Mouse (Mus musculus): ENCODE results near the gene Pgm5. TPM values are rescaled to one million over a fixed set of nuclear protein-coding genes. Genes with fewer than 3 reads are reported as not detected.
A peak's percentile ranks its signal among the peaks of the same experiment; 100 is the strongest.

Gene Pgm5
- polyA plus RNA-seq, 1 experiment from 2014 or later: 0.20 TPM

DNA sequence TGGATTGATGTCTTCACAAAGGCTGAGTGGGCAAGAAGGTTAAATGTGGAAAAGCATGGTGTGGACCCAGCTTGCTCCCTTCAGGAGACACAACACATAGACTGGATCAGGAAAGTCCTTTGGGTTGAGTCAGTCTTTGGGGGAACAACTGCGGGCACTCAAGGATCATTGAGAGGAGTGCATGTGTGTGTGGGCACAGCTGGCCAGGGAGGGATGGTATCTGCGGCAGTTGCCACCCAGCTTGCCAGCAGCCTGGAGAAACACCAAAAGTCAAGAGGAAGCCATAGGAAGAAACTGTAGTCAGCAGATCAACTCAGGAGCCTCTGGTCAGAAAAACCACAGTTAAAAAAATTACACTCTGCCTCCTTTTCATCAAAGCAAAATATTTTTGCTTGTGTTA is 12.8 kb downstream of the Pgm5 start:
- Histone ChIP-seq H3K9me3 (no peaks in the 10 kb centered on the region), H3K9ac (replicated peaks) (no peak overlapping the region), H3K36me3 (no peaks in the 10 kb centered on the region), H3K4me2 (replicated peaks) (no peak overlapping the region), H3K27me3 (no peaks in the 10 kb centered on the region), H3K4me3 (no peak overlapping the region), H3K4me1 (peaks cover 17% of the 10 kb centered on the region), H3K27ac (replicated peaks) (no peak overlapping the region)
- no peak for ATAC-seq (replicated peaks)
- 83% methylated on average over 2 of the region's 2 CpGs for WGBS

DNA sequence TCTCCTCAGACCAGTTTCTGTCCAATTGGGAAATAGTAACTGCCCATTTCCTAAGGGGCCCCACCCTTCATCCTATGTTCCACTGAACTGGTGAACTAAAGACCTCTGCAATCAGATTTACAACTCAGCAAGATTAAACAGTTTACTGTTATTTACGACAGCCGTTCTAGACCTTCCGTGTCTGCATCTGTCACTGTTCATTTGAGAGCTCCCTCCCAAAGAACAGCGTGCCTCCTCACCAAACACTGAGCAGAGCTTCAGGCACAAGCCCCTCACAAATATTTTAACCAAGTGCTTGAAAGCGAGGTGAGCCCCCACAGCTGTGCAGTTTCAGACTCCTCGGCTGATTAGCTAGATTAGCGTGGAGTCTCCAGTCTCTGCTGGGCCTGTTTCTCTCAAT is 13.3 kb downstream of the Pgm5 start:
- peaks cover 17% of the 10 kb centered on the region for H3K4me1 ChIP-seq
- ATAC-seq (replicated peaks): no peak
- 63% methylated on average over 7 of the region's 7 CpGs for WGBS

DNA sequence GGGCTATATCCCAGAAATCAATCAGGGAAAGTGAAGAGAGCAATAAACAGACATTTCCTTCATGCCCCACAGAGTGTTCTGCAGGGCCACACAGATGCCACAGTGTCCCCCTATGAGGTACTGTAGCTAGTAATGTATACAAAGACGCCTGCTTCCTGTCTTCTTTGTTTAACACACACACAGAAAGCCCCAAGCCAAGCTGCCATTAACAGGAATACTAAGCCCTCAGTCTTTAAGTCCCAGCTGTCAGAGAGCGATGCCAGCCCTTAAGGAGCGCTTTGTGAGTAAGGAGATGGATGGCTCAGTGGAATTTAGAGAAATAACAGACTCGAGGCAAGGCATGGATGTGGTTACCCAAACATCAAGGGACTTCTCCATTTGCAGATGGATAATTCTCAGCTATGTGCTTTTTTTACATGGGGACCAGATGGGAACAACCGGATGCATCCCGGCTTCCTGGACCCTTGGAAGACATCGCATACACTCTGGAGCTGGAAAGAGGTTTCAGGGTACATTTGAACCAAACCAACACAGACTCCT is 16.6 kb downstream of the Pgm5 start:
- Histone ChIP-seq H3K9ac (replicated peaks) (no peak overlapping the region), H3K9me3 (no peaks in the 10 kb centered on the region), H3K27me3 (no peaks in the 10 kb centered on the region), H3K4me3 (no peak overlapping the region), H3K4me1 (peaks cover 9% of the 10 kb centered on the region), H3K27ac (replicated peaks) (peak overlapping the region; percentile 43; the same call in 1 of the 2 replicates), H3K36me3 (no peaks in the 10 kb centered on the region), H3K4me2 (replicated peaks) (peak overlapping the region; percentile 4; the same call in 1 of the 2 replicates)
- WGBS: 32% methylated on average over 7 of the region's 7 CpGs
- peak; percentile 78 for ATAC-seq (replicated peaks)

More for the DNA sequence above, 13.3 kb downstream of the Pgm5 start:
- H3K4me2 ChIP-seq (replicated peaks): no peak overlapping the region
- H3K4me3 ChIP-seq: no peak overlapping the region
- H3K9ac ChIP-seq (replicated peaks): no peak overlapping the region
- H3K27ac ChIP-seq (replicated peaks): no peak overlapping the region
- no peaks in the 10 kb centered on the region for H3K9me3 ChIP-seq
- H3K36me3 ChIP-seq: no peaks in the 10 kb centered on the region
- no peaks in the 10 kb centered on the region for H3K27me3 ChIP-seq

DNA sequence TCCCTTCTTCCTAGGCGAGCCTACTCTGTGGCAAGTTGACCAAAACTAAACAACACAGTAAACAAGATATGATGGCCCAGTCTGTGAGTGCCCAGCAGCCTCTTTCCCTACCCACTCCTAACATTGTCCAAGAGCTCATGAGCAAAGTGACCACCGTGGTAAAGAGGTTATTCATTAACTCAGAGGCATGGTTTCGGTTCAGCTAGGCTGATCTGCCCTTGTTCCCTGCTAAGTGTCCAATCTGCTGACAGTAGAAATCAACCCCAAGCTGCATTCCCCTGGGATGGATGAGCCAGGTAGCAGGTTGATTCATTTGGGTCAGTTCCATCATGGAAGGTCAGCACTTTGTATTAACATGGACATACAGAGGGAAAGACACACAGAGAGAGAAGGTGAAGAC is 19.6 kb downstream of the Pgm5 start:
- no peak for ATAC-seq (replicated peaks)
- Histone ChIP-seq H3K4me2 (replicated peaks) (no peak overlapping the region), H3K4me1 (peaks cover 9% of the 10 kb centered on the region), H3K27me3 (no peaks in the 10 kb centered on the region), H3K9ac (replicated peaks) (no peak overlapping the region), H3K27ac (replicated peaks) (no peak overlapping the region), H3K4me3 (no peak overlapping the region), H3K9me3 (no peaks in the 10 kb centered on the region), H3K36me3 (no peaks in the 10 kb centered on the region)
- 91% methylated on average over 3 of the region's 3 CpGs for WGBS

DNA sequence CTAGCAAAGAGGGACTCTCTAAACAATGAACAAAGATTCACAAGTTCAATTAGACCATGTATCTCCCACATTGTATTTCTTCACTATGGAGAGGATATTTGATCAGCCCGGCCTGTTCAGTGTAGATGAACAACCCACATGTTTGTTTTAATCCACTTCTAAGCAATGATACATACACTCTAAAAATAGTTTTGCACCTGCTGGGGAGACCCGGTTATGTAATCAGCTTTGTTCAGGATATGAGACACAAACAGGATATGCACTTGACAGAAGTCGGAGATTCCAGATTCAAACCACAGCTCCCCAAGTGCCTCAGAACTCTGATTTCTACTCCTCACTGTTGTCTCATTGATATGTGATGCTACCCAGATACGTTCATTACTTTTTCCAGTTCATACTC is 37.1 kb downstream of the Pgm5 start:
- no peak overlapping the region for H3K4me2 ChIP-seq (replicated peaks)
- no peak overlapping the region for H3K4me3 ChIP-seq
- ATAC-seq (replicated peaks): no peak
- no peaks in the 10 kb centered on the region for H3K36me3 ChIP-seq
- no peaks in the 10 kb centered on the region for H3K27me3 ChIP-seq
- no peak overlapping the region for H3K27ac ChIP-seq (replicated peaks)
- no peak overlapping the region for H3K9ac ChIP-seq (replicated peaks)
- no peaks in the 10 kb centered on the region for H3K9me3 ChIP-seq
- H3K4me1 ChIP-seq: no peaks in the 10 kb centered on the region
- 93% methylated on average over 4 of the region's 4 CpGs for WGBS

DNA sequence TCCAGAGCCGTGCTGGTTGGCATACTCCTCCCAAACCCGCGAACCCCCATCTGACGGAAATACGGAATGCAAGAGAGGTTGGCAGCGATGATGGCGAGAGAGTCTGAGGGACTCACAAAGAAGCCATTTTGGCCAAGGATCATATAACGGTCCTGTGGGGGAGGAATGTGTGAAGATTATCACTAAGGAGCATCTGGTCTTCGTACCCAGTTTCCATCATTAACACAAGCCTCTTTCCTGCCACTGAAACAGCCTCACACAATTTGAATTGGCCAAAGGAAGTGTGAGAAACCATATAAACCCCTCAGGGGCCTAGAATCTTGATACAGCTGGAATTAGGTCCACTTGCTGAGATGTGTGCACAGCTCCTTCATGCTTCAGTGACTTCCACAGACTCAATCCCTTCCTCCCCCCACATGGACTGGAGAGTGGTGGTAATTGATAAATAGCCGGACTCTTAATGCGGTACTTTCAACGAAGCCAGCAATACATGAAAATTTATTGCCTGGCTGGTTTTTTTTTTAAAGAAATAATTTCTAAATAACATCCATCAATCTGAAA is 45.9 kb downstream of the Pgm5 start:
- no peak overlapping the region for H3K4me2 ChIP-seq (replicated peaks)
- WGBS: 52% methylated on average over 12 of the region's 12 CpGs
- no peak; the same call in 1 of the 2 replicates for ATAC-seq (replicated peaks)

DNA sequence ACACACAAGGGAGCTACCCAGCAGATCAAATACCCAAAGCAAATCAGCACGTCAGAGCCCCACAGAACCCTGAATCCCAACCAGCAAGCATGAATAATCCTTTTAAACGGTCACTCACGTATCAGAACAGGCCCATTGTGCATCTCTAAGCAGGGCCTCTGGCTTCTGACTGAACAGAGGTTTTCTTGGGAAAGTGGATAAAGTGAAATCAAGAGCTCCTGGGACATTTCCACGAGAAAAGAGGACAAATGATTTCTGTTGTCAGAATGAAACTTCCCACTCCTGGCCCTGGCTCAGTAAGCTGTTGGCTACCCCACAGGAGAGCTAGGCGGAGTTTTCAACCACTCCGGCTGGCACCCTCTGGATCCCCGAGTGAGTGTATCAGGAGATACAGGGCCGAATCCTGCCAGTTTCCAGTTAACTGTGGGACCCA is 48.8 kb downstream of the Pgm5 start:
- ATAC-seq (replicated peaks): no peak

More for the DNA sequence above, 45.9 kb downstream of the Pgm5 start:
- Histone ChIP-seq H3K9me3 (no peaks in the 10 kb centered on the region), H3K9ac (replicated peaks) (no peak overlapping the region), H3K4me1 (peaks cover 4% of the 10 kb centered on the region; the same call in 1 of the 2 replicates), H3K36me3 (no peaks in the 10 kb centered on the region), H3K27me3 (no peaks in the 10 kb centered on the region), H3K27ac (replicated peaks) (no peak overlapping the region), H3K4me3 (no peak overlapping the region)

DNA sequence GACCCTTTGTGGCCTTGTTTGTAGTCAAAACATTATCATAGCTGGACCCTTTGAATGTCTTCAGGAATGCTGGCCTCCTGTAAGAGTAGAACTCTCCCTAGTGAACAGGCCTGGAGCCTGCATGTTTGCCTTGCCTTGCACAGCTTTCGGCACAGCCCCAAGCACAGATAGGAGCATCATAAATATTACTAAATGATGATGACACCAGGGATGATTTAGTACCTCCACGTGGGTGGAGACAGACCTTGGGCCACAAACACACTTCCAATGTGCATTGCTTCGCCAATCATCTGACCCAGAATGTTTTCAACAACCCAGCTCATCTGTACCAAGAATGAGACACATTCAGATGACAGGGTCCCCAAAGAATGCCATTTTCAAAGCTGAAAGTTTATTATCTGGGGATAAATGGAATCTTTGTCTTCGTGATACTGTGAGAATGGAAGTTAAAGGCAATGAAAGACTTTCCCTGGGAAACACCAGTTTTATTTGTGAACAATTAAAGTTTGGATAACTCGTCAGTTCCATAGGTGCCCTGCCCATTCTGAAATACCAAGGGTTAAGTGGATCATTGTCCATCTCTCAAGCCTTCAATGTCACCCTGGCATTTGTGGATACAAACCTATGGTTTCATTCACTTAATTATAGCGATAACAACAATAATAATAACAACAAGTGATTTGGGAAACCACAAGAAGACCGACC is 49.4 kb downstream of the Pgm5 start:
- H3K36me3 ChIP-seq: no peaks in the 10 kb centered on the region
- no peaks in the 10 kb centered on the region for H3K9me3 ChIP-seq
- H3K27me3 ChIP-seq: no peaks in the 10 kb centered on the region
- no peak overlapping the region for H3K27ac ChIP-seq (replicated peaks)
- no peak for ATAC-seq (replicated peaks)
- H3K4me3 ChIP-seq: no peak overlapping the region
- 47% methylated on average over 7 of the region's 7 CpGs for WGBS
- no peak overlapping the region for H3K9ac ChIP-seq (replicated peaks)
- peaks cover 4% of the 10 kb centered on the region; the same call in 1 of the 2 replicates for H3K4me1 ChIP-seq
- no peak overlapping the region for H3K4me2 ChIP-seq (replicated peaks)

More for the DNA sequence above, 48.8 kb downstream of the Pgm5 start:
- peaks cover 4% of the 10 kb centered on the region; the same call in 1 of the 2 replicates for H3K4me1 ChIP-seq
- H3K4me2 ChIP-seq (replicated peaks): no peak overlapping the region
- no peaks in the 10 kb centered on the region for H3K36me3 ChIP-seq
- no peak overlapping the region for H3K9ac ChIP-seq (replicated peaks)
- H3K27ac ChIP-seq (replicated peaks): no peak overlapping the region
- H3K9me3 ChIP-seq: no peaks in the 10 kb centered on the region
- WGBS: 16% methylated on average over 8 of the region's 8 CpGs
- no peak overlapping the region for H3K4me3 ChIP-seq
- H3K27me3 ChIP-seq: no peaks in the 10 kb centered on the region

DNA sequence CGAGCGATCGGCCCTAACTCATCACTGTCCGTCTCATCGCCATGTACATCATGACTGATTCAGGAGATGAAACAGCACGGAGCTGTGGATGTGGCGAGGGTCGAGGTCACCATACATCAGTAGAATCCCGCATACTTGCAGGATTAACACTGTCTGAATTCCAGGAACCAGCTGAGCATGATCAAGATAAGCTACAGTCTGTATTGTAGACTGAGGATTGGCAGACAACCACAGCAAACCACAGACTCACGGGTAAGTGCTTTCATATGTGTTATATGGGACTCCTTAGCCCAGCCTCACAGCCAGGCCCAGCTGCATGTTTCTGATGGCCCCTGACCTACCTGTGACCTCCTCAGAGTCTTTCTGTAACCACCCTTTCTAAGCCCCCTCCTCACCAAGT is 50.2 kb downstream of the Pgm5 start:
- no peak for ATAC-seq (replicated peaks)
- no peaks in the 10 kb centered on the region for H3K27me3 ChIP-seq
- no peak overlapping the region for H3K27ac ChIP-seq (replicated peaks)
- H3K4me1 ChIP-seq: peaks cover 4% of the 10 kb centered on the region; the same call in 1 of the 2 replicates
- no peaks in the 10 kb centered on the region for H3K36me3 ChIP-seq
- no peaks in the 10 kb centered on the region for H3K9me3 ChIP-seq
- no peak overlapping the region for H3K9ac ChIP-seq (replicated peaks)
- H3K4me3 ChIP-seq: no peak overlapping the region
- 89% methylated on average over 10 of the region's 10 CpGs for WGBS
- H3K4me2 ChIP-seq (replicated peaks): no peak overlapping the region

DNA sequence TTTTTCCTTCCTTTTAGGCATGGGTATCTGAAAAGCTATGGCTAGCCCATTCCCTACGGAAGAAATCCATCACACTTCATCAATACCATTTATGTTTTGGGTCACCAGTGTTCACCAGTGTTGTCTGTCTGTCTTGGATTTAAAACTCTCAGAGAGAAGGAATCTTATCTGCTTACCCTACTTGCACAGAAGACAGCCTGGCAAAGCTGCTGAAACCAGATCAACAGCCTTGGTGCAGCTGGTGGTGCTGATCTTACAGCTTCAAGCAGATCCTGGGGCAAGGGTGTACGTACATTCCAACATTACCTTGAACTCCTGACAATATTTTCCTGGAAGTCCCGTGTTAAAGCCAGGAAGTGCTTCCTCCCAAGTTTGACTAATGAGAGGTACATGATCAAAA is 55.6 kb downstream of the Pgm5 start:
- ATAC-seq (replicated peaks): no peak
- Histone ChIP-seq H3K4me2 (replicated peaks) (no peak overlapping the region), H3K4me3 (no peak overlapping the region), H3K27me3 (no peaks in the 10 kb centered on the region), H3K4me1 (no peaks in the 10 kb centered on the region), H3K27ac (replicated peaks) (no peak overlapping the region), H3K36me3 (no peaks in the 10 kb centered on the region), H3K9ac (replicated peaks) (no peak overlapping the region), H3K9me3 (no peaks in the 10 kb centered on the region)
- 87% methylated on average over 3 of the region's 3 CpGs for WGBS

DNA sequence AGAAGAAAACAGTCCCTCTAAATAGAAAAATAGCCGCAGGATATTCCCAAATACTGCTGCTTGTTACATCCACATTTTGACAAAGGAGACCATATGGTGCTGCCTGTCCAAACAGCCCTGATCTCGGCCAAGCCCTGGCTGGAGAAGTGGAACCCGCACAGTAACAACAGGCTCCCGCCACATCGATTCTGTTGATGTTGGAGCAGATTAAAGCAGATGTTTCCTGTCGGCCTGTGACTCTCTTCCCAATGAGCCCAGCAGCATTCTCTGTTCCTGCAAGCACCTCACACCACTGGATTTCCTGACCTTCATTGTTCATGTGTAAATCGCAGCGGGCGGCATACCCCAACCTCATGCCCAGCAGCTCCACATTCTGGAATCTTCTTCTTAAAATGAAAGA is 64.0 kb downstream of the Pgm5 start:
- Histone ChIP-seq H3K9ac (replicated peaks) (no peak overlapping the region), H3K4me1 (no peaks in the 10 kb centered on the region), H3K27me3 (no peaks in the 10 kb centered on the region), H3K36me3 (no peaks in the 10 kb centered on the region), H3K4me2 (replicated peaks) (no peak overlapping the region), H3K4me3 (no peak overlapping the region), H3K27ac (replicated peaks) (no peak overlapping the region), H3K9me3 (no peaks in the 10 kb centered on the region)
- ATAC-seq (replicated peaks): no peak
- WGBS: 72% methylated on average over 9 of the region's 9 CpGs

DNA sequence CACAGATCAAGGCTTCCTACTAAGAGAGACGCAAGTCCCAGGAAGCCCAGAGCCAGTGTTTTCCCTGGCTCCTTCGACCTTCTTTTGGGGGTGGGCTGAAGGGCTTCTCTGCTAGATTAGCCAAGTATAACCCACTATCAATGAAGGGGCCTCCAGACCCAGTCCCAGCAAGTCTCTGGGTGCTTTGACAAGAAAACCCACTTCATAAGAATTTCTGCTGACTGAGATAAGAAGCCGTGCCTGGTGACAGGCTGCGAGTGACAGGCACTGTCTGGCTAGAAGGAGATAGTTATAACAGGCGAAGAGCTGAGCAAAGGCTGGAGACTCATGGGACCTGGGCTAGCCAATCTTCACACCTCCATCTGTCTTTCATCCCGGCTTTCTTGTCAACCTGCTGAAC is 67.3 kb downstream of the Pgm5 start:
- H3K4me3 ChIP-seq: no peak overlapping the region
- H3K36me3 ChIP-seq: no peaks in the 10 kb centered on the region
- H3K4me2 ChIP-seq (replicated peaks): no peak overlapping the region
- no peak overlapping the region for H3K9ac ChIP-seq (replicated peaks)
- H3K9me3 ChIP-seq: no peaks in the 10 kb centered on the region
- no peaks in the 10 kb centered on the region for H3K27me3 ChIP-seq
- H3K4me1 ChIP-seq: no peaks in the 10 kb centered on the region
- no peak overlapping the region for H3K27ac ChIP-seq (replicated peaks)
- no peak for ATAC-seq (replicated peaks)
- 81% methylated on average over 6 of the region's 6 CpGs for WGBS

Measured in forebrain, embryonic 15.5 days (tissue).